In genomic region chr16:45743591-45744144, GRCm38 (mm10) we compare ENCODE assay signal across 8 mouse cellular contexts. TPM values are rescaled to one million over a fixed set of nuclear protein-coding genes. Genes with fewer than 3 reads are reported as not detected.
DNase-seq lines count a peak whose midpoint lies in the region; ATAC-seq and TF ChIP-seq lines count a peak whose summit lies in the region.

No protein-coding gene starts in this region.

- 54% methylated on average over 4 of the region's 4 CpGs for WGBS in kidney, adult 2 months
- 63% methylated on average over 4 of the region's 4 CpGs for WGBS in heart, embryonic 16.5 days
- WGBS in midbrain, embryonic 13.5 days: 62% methylated on average over 4 of the region's 4 CpGs

- H3K9ac ChIP-seq in heart, embryonic 16.5 days (ENCODE audit: low read length): no peak overlapping the region
- H3K9ac ChIP-seq in midbrain, embryonic 13.5 days (replicated peaks): no peak overlapping the region; the same call in 1 of the 2 replicates

- no peak for TF ChIP-seq CTCF in kidney, adult 2 months (conservative IDR thresholded peaks at IDR 0.05; ENCODE audit: insufficient read depth, insufficient read length, low read depth, low read length)
- no peak for TF ChIP-seq CTCF in cortical plate, adult 2 months (IDR thresholded peaks at IDR 0.05; ENCODE audit: extremely low read depth, insufficient read depth, low read length)

- H3K27me3 ChIP-seq in kidney, adult 2 months (replicated peaks; ENCODE audit: control insufficient read depth, insufficient read depth, low read length): no peaks in the 10 kb centered on the region
- no peaks in the 10 kb centered on the region for H3K27me3 ChIP-seq in heart, embryonic 16.5 days (ENCODE audit: control insufficient read depth, insufficient read depth, low read length)
- no peaks in the 10 kb centered on the region for H3K27me3 ChIP-seq in midbrain, embryonic 13.5 days

- peak overlapping the region; percentile 77; the same call in 1 of the 2 replicates for H3K4me2 ChIP-seq in heart, embryonic 16.5 days (ENCODE audit: low read depth, low read length)
- peak overlapping the region; percentile 61 for H3K4me2 ChIP-seq in midbrain, embryonic 13.5 days (replicated peaks)

- H3K4me3 ChIP-seq in kidney, adult 2 months (ENCODE audit: insufficient read depth, low read depth, low read length): no peak overlapping the region
- peak overlapping the region; percentile 85; the same call in 1 of the 2 replicates for H3K4me3 ChIP-seq in cortical plate, adult 2 months (ENCODE audit: insufficient read depth, low read length)
- H3K4me3 ChIP-seq in heart, embryonic 16.5 days (ENCODE audit: low read length): no peak overlapping the region
- peak overlapping the region; percentile 75 for H3K4me3 ChIP-seq in midbrain, embryonic 13.5 days (replicated peaks)

- peaks cover 10% of the 10 kb centered on the region for H3K36me3 ChIP-seq in kidney, adult 2 months (ENCODE audit: control insufficient read depth, insufficient read depth, low read length)
- peaks cover 20% of the 10 kb centered on the region for H3K36me3 ChIP-seq in heart, embryonic 16.5 days (ENCODE audit: control insufficient read depth, insufficient read depth)
- 0 out of 2 replicates have a peak, but pooled peaks cover 2% of the 10 kb centered on the region for H3K36me3 ChIP-seq in midbrain, embryonic 13.5 days

- peaks cover 6% of the 10 kb centered on the region; the same call in 1 of the 2 replicates for H3K4me1 ChIP-seq in kidney, adult 2 months (ENCODE audit: control insufficient read depth, insufficient read depth, low read length)
- H3K4me1 ChIP-seq in cortical plate, adult 2 months (ENCODE audit: control insufficient read depth, insufficient read depth, low read length): no peaks in the 10 kb centered on the region
- H3K4me1 ChIP-seq in heart, embryonic 16.5 days (ENCODE audit: control insufficient read depth, insufficient read depth, low read length): peaks cover 14% of the 10 kb centered on the region
- peaks cover 17% of the 10 kb centered on the region for H3K4me1 ChIP-seq in midbrain, embryonic 13.5 days (replicated peaks)

- DNase-seq in kidney, adult 2 months: no peak
- DNase-seq in kidney, postnatal 14 days: no peak
- no peak for DNase-seq in right cerebral cortex, postnatal 14 days
- no peak for DNase-seq in thymus, postnatal 10 days (ENCODE audit: low spot score in 2 of 2)

- H3K27ac ChIP-seq in kidney, adult 2 months (ENCODE audit: insufficient read depth, low read depth, low read length): 0 out of 2 replicates have a peak overlapping the region, but pooled peaks have one; percentile 87
- no peak overlapping the region for H3K27ac ChIP-seq in cortical plate, adult 2 months (ENCODE audit: insufficient read depth, low read length)
- H3K27ac ChIP-seq in heart, embryonic 16.5 days (ENCODE audit: low read length): peak overlapping the region; percentile 84
- peak overlapping the region; percentile 94 for H3K27ac ChIP-seq in midbrain, embryonic 13.5 days

- ATAC-seq in heart, embryonic 16.5 days (replicated peaks; ENCODE audit: extremely low read depth, insufficient read depth, low FRiP score): no peak
- ATAC-seq in midbrain, embryonic 13.5 days: peak; percentile 9; the same call in 1 of the 2 replicates
- ATAC-seq in megakaryocyte, adult 5-6 weeks (ENCODE audit: poor library complexity, severe bottlenecking): no peak

- H3K9me3 ChIP-seq in heart, embryonic 16.5 days (replicated peaks; ENCODE audit: control insufficient read depth, low read length): no peaks in the 10 kb centered on the region
- H3K9me3 ChIP-seq in midbrain, embryonic 13.5 days: no peaks in the 10 kb centered on the region

- TF ChIP-seq POLR2A in kidney, adult 2 months (IDR thresholded peaks at IDR 0.05; ENCODE audit: low read depth, low read length): no peak
- TF ChIP-seq POLR2A in cortical plate, adult 2 months (IDR thresholded peaks at IDR 0.05; ENCODE audit: extremely low read depth, insufficient read depth, low read length): no peak

RNA-seq across cellular contexts. Expression of gene Abhd10, which starts 0.9 kb away (rescaled TPM):
- polyA plus RNA-seq in kidney, adult 2 months (2012; rRNA removed): 8.0 and 9.2 TPM in 2 replicates
- polyA plus RNA-seq in cortical plate, adult 2 months (2012; rRNA removed): 24.0 and 24.1 TPM in 2 replicates
- 25.9 and 29.7 TPM in 2 replicates for polyA plus RNA-seq in heart, embryonic 16.5 days (2015; fragmentation: Nextera tagmentation; extraction: Ambion mirVana)
- 52.6 and 58.8 TPM in 2 replicates for polyA plus RNA-seq in midbrain, embryonic 13.5 days (2015; fragmentation: Nextera tagmentation; extraction: Ambion mirVana)
- total RNA-seq in megakaryocyte, adult 5-6 weeks (2015): 20.0 and 21.9 TPM in 2 replicates
- total RNA-seq in megakaryocyte, adult 5-6 weeks (2017): 19.6 and 20.3 TPM in 2 replicates

RNA-seq across cellular contexts. Expression of gene Tagln3, which starts 19.3 kb away (rescaled TPM):
- polyA plus RNA-seq in kidney, adult 2 months (2012; rRNA removed): 0.77 and 1.3 TPM in 2 replicates
- polyA plus RNA-seq in cortical plate, adult 2 months (2012; rRNA removed): 615 and 624 TPM in 2 replicates
- polyA plus RNA-seq in heart, embryonic 16.5 days (2015; fragmentation: Nextera tagmentation; extraction: Ambion mirVana): 2.2 and 2.4 TPM in 2 replicates
- 569 and 571 TPM in 2 replicates for polyA plus RNA-seq in midbrain, embryonic 13.5 days (2015; fragmentation: Nextera tagmentation; extraction: Ambion mirVana)
- 1.0 TPM in 1 of 2 replicates, not detected in the other for total RNA-seq in megakaryocyte, adult 5-6 weeks (2015)
- 0.55 TPM in 1 of 2 replicates, not detected in the other for total RNA-seq in megakaryocyte, adult 5-6 weeks (2017)

RNA-seq across cellular contexts. Expression of gene Tmprss7, which starts 50.2 kb away (rescaled TPM):
- 0.05 TPM in 1 of 2 replicates, not detected in the other for polyA plus RNA-seq in kidney, adult 2 months (2012; rRNA removed)
- polyA plus RNA-seq in cortical plate, adult 2 months (2012; rRNA removed): 4.4 TPM in 2 replicates
- polyA plus RNA-seq in heart, embryonic 16.5 days (2015; fragmentation: Nextera tagmentation; extraction: Ambion mirVana): not detected in 2 replicates
- polyA plus RNA-seq in midbrain, embryonic 13.5 days (2015; fragmentation: Nextera tagmentation; extraction: Ambion mirVana): 0.32 and 0.63 TPM in 2 replicates
- not detected in 2 replicates for total RNA-seq in megakaryocyte, adult 5-6 weeks (2015)
- 0.04 and 0.11 TPM in 2 replicates for total RNA-seq in megakaryocyte, adult 5-6 weeks (2017)

Comparison
In these comparisons a context has a peak if more than half of its experiments do, and no peak if none do; other contexts are left out.
1. H3K4me3 ChIP-seq: peak in cortical plate, adult 2 months (single experiment) and midbrain, embryonic 13.5 days (single experiment); none in kidney, adult 2 months (single experiment) and heart, embryonic 16.5 days (single experiment).
2. RNA of gene Tagln3, which starts 19.3 kb away (polyA plus RNA-seq): 615 to 624 TPM in cortical plate, adult 2 months and 569 to 571 TPM in midbrain, embryonic 13.5 days; 2.2 to 2.4 TPM in heart, embryonic 16.5 days and 0.77 to 1.3 TPM in kidney, adult 2 months; every median in the first group is over 100 times any median in the second.